Mouse (Mus musculus) midbrain, embryonic 16.5 days (tissue): ENCODE results near the gene Iqsec1. TPM values are rescaled to one million over a fixed set of nuclear protein-coding genes. Genes with fewer than 3 reads are reported as not detected.
"Not testable (repeated sequence)": the region's sequence is repeated elsewhere in the genome, so short reads cannot be mapped to it uniquely, and the experiment has no call there.

Experiments used
- ATAC-seq: fragments of 200-750 bp; cut with Nextera tagmentation; 2 replicates; pipeline ENCODE4 v1.8.0; 2017; ENCODE audit warnings: moderate TSS enrichment
- H3K27ac ChIP-seq: fragments of 300-500 bp; sonication (generic); 2 replicates; pipeline ENCODE4 v1.5.1; 2014; ENCODE audit warnings: mild to moderate bottlenecking, low read length, mixed read lengths
- H3K27me3 ChIP-seq: fragments of 300-500 bp; sonication (generic); 2 replicates; pipeline ENCODE4 v1.6.1; 2014; ENCODE audit warnings: low read depth, low read length, mixed read lengths; ENCODE audit not compliant: control insufficient read depth, insufficient read depth
- H3K36me3 ChIP-seq: fragments of 300-500 bp; sonication (generic); 2 replicates; pipeline ENCODE4 v1.6.1; 2014; ENCODE audit warnings: mild to moderate bottlenecking, low read length, moderate library complexity, mixed read lengths; ENCODE audit not compliant: control insufficient read depth, insufficient read depth
- H3K4me1 ChIP-seq: fragments of 300-500 bp; sonication (generic); 2 replicates; pipeline ENCODE4 v1.6.1; 2014; ENCODE audit warnings: mild to moderate bottlenecking, low read length, mixed read lengths; ENCODE audit not compliant: control insufficient read depth, insufficient read depth
- H3K4me2 ChIP-seq: fragments of 300-500 bp; sonication (generic); 2 replicates; pipeline ENCODE4 v1.6.1; 2014; ENCODE audit warnings: mild to moderate bottlenecking, low read length, mixed read lengths
- H3K4me3 ChIP-seq: fragments of 300-500 bp; sonication (generic); 2 replicates; pipeline ENCODE4 v1.5.1; 2014; ENCODE audit warnings: low read depth, mild to moderate bottlenecking, low read length, moderate library complexity, mixed read lengths
- H3K9ac ChIP-seq: fragments of 300-500 bp; sonication (generic); 2 replicates; pipeline ENCODE4 v1.6.1; 2014; ENCODE audit warnings: low read depth, low read length, mixed read lengths
- H3K9me3 ChIP-seq: fragments of 300-500 bp; sonication (generic); replicated peaks from 2 replicates; pipeline ENCODE4 v1.6.1; 2014; ENCODE audit warnings: mild to moderate bottlenecking, low read length, mixed read lengths; ENCODE audit not compliant: control insufficient read depth, poor library complexity, severe bottlenecking
- WGBS: fragments of 180-500 bp; shearing (Covaris S2); extraction: QIAGEN DNeasy Blood & Tissue Kit; methylation state at CpG from one replicate; pipeline ENCODE4 v1.1.7; 2014; 5-methylcytosine and 5-hydroxymethylcytosine counted together
- polyA plus RNA-seq: library from polyadenylated mRNA; unstranded; fragments of >200 nt; fragmentation: Nextera tagmentation; extraction: Ambion mirVana; gene quantifications from 2 replicates; pipeline ENCODE4 v1.2.1, GENCODE M21; 2015

The Iqsec1 gene
- polyA plus RNA-seq, 1 experiment from 2014 or later = 25.6 TPM

GRCm38 (mm10) chr6:90632526-90632925, 356.0 kb downstream of the Iqsec1 start:
- H3K9me3 ChIP-seq, H3K27ac ChIP-seq, H3K4me2 ChIP-seq, H3K36me3 ChIP-seq, H3K4me3 ChIP-seq, H3K9ac ChIP-seq, H3K27me3 ChIP-seq, ATAC-seq, H3K4me1 ChIP-seq: not testable (repeated sequence)
- 70% methylated on average over 3 of the region's 3 CpGs for WGBS

- Histone ChIP-seq H3K4me2 (no peak overlapping the region), H3K9ac (no peak overlapping the region), H3K4me1 (no peaks in the 10 kb centered on the region), H3K27ac (no peak overlapping the region), H3K27me3 (no peaks in the 10 kb centered on the region), H3K4me3 (no peak overlapping the region), H3K36me3 (no peaks in the 10 kb centered on the region), H3K9me3 (no peaks in the 10 kb centered on the region)
- 92% methylated on average over 7 of the region's 7 CpGs for WGBS
- ATAC-seq = no peak
These were observed 358.1 kb downstream of the Iqsec1 start for GRCm38 (mm10) chr6:90630427-90630826.

- H3K4me1 ChIP-seq = no peaks in the 10 kb centered on the region
- H3K9ac ChIP-seq = no peak overlapping the region
- no peaks in the 10 kb centered on the region for H3K9me3 ChIP-seq
- H3K36me3 ChIP-seq = no peaks in the 10 kb centered on the region
- no peak overlapping the region for H3K27ac ChIP-seq
- ATAC-seq = no peak
- H3K4me2 ChIP-seq = no peak overlapping the region
- 93% methylated on average over 6 of the region's 6 CpGs for WGBS
- H3K4me3 ChIP-seq = no peak overlapping the region
- no peaks in the 10 kb centered on the region for H3K27me3 ChIP-seq
These were observed 359.0 kb downstream of the Iqsec1 start for GRCm38 (mm10) chr6:90629506-90629905.

DNA sequence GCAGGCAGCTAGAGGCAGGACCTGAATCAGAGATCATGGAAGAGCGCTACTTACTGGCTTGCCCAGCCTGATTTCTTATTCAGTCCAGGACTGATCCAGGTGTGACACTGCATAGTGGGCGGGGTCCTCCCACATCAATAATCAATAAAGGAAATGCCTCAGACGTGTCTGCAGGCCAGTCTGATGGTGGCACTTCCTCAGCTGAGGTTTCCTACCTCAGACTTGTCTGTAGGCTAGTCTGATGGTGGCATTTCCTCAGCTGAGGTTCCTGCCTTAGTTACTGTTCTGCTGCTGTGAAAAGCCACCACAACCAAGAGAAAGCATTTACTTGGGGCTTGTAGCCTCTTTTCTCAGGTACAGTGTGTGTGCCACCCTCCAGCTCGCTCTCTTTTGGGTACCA, 360.9 kb downstream of the Iqsec1 start:
- 83% methylated on average over 4 of the region's 4 CpGs for WGBS
- Histone ChIP-seq H3K4me2 (no peak overlapping the region), H3K4me1 (no peaks in the 10 kb centered on the region), H3K36me3 (no peaks in the 10 kb centered on the region), H3K27ac (no peak overlapping the region), H3K9me3 (no peaks in the 10 kb centered on the region), H3K9ac (no peak overlapping the region), H3K27me3 (no peaks in the 10 kb centered on the region), H3K4me3 (no peak overlapping the region)
- ATAC-seq = no peak

DNA sequence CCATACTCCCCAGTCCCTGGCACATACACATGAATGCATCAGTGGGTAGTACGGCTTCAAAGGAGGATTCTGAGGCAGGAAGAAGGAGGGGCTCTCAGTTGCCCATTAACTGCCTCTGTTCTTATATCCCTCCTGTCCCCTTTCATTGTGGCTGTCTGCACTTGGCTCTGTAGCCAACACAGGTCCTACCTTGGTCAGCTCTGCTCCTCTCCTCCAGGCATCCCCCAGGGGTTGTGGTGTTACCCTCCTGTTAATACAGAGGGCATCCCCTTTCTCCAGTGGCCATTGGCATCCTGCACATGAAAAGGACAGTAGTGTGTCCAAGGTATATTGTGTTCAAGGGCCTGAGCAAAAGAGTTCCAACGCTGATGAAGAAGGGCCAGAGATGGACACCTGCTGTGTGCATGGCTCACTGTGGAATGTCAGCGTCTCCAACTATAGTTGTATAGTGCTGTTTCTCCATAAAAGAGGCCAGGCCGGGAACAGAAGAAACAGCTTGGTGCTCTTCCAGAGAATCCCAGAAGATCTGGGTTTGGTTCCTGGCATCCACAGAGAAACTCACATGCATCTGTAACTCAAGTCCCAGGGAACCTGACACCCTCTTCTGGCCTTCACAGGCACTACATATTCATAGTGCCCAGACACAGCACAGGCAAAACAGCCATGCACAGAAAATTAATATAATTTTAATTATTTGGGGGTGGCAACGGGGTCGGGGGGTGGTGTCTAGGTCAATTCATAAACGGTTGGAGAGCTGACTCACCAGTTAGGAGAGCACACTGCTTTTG, 363.1 kb downstream of the Iqsec1 start:
- H3K4me1 ChIP-seq = no peaks in the 10 kb centered on the region
- no peak for ATAC-seq
- no peak overlapping the region for H3K4me2 ChIP-seq
- 80% methylated on average over 7 of the region's 7 CpGs for WGBS
- H3K9me3 ChIP-seq = no peaks in the 10 kb centered on the region
- H3K27me3 ChIP-seq = no peaks in the 10 kb centered on the region
- no peak overlapping the region for H3K9ac ChIP-seq
- no peak overlapping the region for H3K27ac ChIP-seq
- no peaks in the 10 kb centered on the region for H3K36me3 ChIP-seq
- no peak overlapping the region for H3K4me3 ChIP-seq

GRCm38 (mm10) chr6:90624733-90625132, 363.8 kb downstream of the Iqsec1 start:
- WGBS = 79% methylated on average over 11 of the region's 11 CpGs
- H3K27ac ChIP-seq = no peak overlapping the region
- no peaks in the 10 kb centered on the region for H3K36me3 ChIP-seq
- H3K27me3 ChIP-seq = no peaks in the 10 kb centered on the region
- no peak overlapping the region for H3K4me2 ChIP-seq
- H3K4me3 ChIP-seq = no peak overlapping the region
- H3K9ac ChIP-seq = no peak overlapping the region
- no peaks in the 10 kb centered on the region for H3K9me3 ChIP-seq
- no peak for ATAC-seq
- no peaks in the 10 kb centered on the region for H3K4me1 ChIP-seq

DNA sequence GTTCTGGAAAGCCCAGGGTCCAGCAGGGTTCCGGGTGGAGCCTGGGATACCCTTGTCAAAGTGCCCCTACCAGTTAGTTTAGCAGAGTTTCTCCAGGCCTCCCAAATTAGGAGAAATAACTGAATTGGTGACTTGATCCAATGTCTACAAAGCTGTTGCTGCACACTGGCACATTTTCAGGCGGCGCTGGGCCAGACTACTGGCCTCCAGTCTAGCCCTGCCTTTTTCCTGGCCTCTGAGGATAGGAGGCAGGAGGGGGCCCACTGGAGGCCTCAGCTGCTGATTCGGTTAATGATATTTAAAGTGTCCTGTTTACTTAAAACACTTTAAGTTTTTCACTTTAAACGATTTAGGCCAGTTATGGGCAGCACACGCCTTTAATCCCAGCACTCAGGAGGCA, 364.3 kb downstream of the Iqsec1 start:
- Histone ChIP-seq H3K4me1 (no peaks in the 10 kb centered on the region), H3K4me3 (no peak overlapping the region), H3K36me3 (no peaks in the 10 kb centered on the region), H3K4me2 (no peak overlapping the region), H3K27ac (no peak overlapping the region), H3K27me3 (no peaks in the 10 kb centered on the region), H3K9ac (no peak overlapping the region), H3K9me3 (no peaks in the 10 kb centered on the region)
- no peak for ATAC-seq
- 85% methylated on average over 6 of the region's 6 CpGs for WGBS

DNA sequence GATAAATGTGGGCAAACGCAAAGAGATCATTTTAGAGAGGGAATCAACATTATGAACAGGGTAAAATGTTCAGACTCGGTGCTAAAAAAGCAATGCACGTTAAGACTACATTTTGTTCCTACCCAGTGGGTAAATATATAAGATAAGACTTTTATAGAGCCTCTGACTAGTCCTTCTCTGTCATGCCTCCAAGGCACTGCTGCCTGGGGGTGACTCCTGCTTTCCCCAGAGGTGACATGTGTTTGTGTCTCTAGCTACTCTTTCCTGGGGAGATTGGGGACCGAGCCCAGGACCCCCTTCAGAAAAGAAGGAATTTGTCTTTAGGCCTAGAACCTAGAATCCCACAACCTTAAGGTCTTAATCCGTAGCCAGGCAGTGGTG, 365.0 kb downstream of the Iqsec1 start:
- Histone ChIP-seq H3K9ac (no peak overlapping the region), H3K36me3 (no peaks in the 10 kb centered on the region), H3K9me3 (no peaks in the 10 kb centered on the region), H3K4me3 (no peak overlapping the region), H3K27ac (no peak overlapping the region), H3K27me3 (no peaks in the 10 kb centered on the region), H3K4me1 (no peaks in the 10 kb centered on the region), H3K4me2 (no peak overlapping the region)
- ATAC-seq = no peak
- WGBS = 79% methylated on average over 5 of the region's 5 CpGs

GRCm38 (mm10) chr6:90622758-90623455, 365.6 kb downstream of the Iqsec1 start:
- WGBS = 37% methylated on average over 11 of the region's 11 CpGs
- Histone ChIP-seq H3K36me3 (no peaks in the 10 kb centered on the region), H3K4me1 (no peaks in the 10 kb centered on the region), H3K4me3 (no peak overlapping the region), H3K27ac (no peak overlapping the region), H3K27me3 (no peaks in the 10 kb centered on the region), H3K9ac (no peak overlapping the region), H3K9me3 (no peaks in the 10 kb centered on the region), H3K4me2 (no peak overlapping the region)
- no peak for ATAC-seq
